Mouse (Mus musculus) liver, embryonic 14.5 days (tissue): ENCODE measurements around the gene Acot1.

Experiments used
- CTCF ChIP-seq: IDR thresholded peaks from 2 replicates; pipeline ENCODE4 v1.5.1; 2016; ENCODE audit warnings: antibody characterized with exemption, low read depth, control low read depth
- EP300 ChIP-seq: IDR thresholded peaks from 2 replicates; pipeline ENCODE4 v1.6.1; 2016; ENCODE audit warnings: antibody characterized with exemption, low read depth

GRCm38 (mm10) chr12:84042248-84042647, 33.0 kb downstream of the Acot1 start:
- no peak for TF ChIP-seq CTCF
- no peak for TF ChIP-seq EP300
